Mouse (Mus musculus): Measurements from ENCODE around the gene Zfp512b. TPM values are rescaled to one million over a fixed set of nuclear protein-coding genes. Genes with fewer than 3 reads are reported as not detected.

Gene Zfp512b
- total and polyA plus RNA-seq, 3 experiments: 11.0 to 26.8 (median 16.6) TPM

- no peak overlapping the region for H3K27ac ChIP-seq (ENCODE audit: insufficient read depth, low read depth)
- TF ChIP-seq MAX (IDR thresholded peaks at IDR 0.05; ENCODE audit: low read length) (no peak), E2F4 (IDR thresholded peaks at IDR 0.05; ENCODE audit: insufficient replicate concordance, low read depth, low read length) (no peak), ZMIZ1 (IDR thresholded peaks at IDR 0.05; ENCODE audit: low read depth, low read length) (no peak), IRF4 (IDR thresholded peaks at IDR 0.05; ENCODE audit: low read depth, low read length) (no peak), UBTF (IDR thresholded peaks at IDR 0.05; ENCODE audit: low read depth, low read length) (no peak), ELF1 (IDR thresholded peaks at IDR 0.05; ENCODE audit: low read depth, low read length) (no peak), TCF12 (IDR thresholded peaks at IDR 0.05; ENCODE audit: low read depth, low read length) (no peak), JUND (conservative IDR thresholded peaks at IDR 0.05; ENCODE audit: low read depth, low read length) (no peak), SIN3A (IDR thresholded peaks at IDR 0.05; ENCODE audit: low read length) (no peak), MAFK (IDR thresholded peaks at IDR 0.05; ENCODE audit: insufficient replicate concordance, low read length) (no peak), CHD1 (IDR thresholded peaks at IDR 0.05; ENCODE audit: low read depth, low read length) (no peak), USF1 (IDR thresholded peaks at IDR 0.05; ENCODE audit: low read depth, low read length) (no peak), MAZ (IDR thresholded peaks at IDR 0.05; ENCODE audit: low read depth, low read length) (no peak), CTCF (conservative IDR thresholded peaks at IDR 0.05 in 1 of 2, IDR thresholded peaks at IDR 0.05 in 1 of 2; ENCODE audit: low read depth in 2 of 2, low read length in 2 of 2) (no peak)
- H3K4me1 ChIP-seq (ENCODE audit: control insufficient read depth in 1 of 2, insufficient read depth in 2 of 2): peaks cover 0 to 28% of the 10 kb centered on the region in 2 experiments; a peak in 2 of 4 replicates
- dilution Hi-C loops (cut with MboI; ENCODE audit: extremely low pct_ligation_motif_present, extremely low pct_unique_long_range_greater_than_20kb, low sequenced_read_pairs): no loop called here
- H3K79me2 ChIP-seq (replicated peaks; ENCODE audit: control insufficient read depth, extremely low read depth, insufficient read depth, poor library complexity, severe bottlenecking): peaks cover 57% of the 10 kb centered on the region
- H3K36me3 ChIP-seq (replicated peaks in 1 of 2; ENCODE audit: control insufficient read depth in 1 of 2, insufficient read depth in 1 of 2, low read length in 1 of 2): peaks cover 4 to 61% of the 10 kb centered on the region in 2 experiments
- in situ Hi-C loops (cut with MboI; ENCODE audit: low pct_ligation_motif_present, low pct_unique_long_range_greater_than_20kb, low sequenced_read_pairs): no loop called here
- H3K4me2 ChIP-seq (ENCODE audit: insufficient read depth, low read depth, poor library complexity, severe bottlenecking): no peak overlapping the region
- H3K27me3 ChIP-seq (replicated peaks): no peaks in the 10 kb centered on the region
- no peak for DNase-seq (ENCODE audit: extremely low read depth)
- no peak overlapping the region for H3K9ac ChIP-seq (ENCODE audit: insufficient read depth, low read depth)
- peaks cover 4% of the 10 kb centered on the region for H3K9me3 ChIP-seq (replicated peaks; ENCODE audit: low read length)
- H3K4me3 ChIP-seq (replicated peaks in 1 of 3; ENCODE audit: low read depth in 2 of 3, low read length in 2 of 3, poor library complexity in 1 of 3): no peak overlapping the region
These were observed 56.2 kb downstream of the Zfp512b start for GRCm38 (mm10) chr2:181536410-181536809.

GRCm38 (mm10) chr2:181532589-181532988 lies 60.0 kb downstream of the Zfp512b start:
- dilution Hi-C loops (cut with MboI; ENCODE audit: extremely low pct_ligation_motif_present, extremely low pct_unique_long_range_greater_than_20kb, low sequenced_read_pairs): no loop called here
- Histone ChIP-seq H3K9ac (ENCODE audit: insufficient read depth, low read depth) (no peak overlapping the region), H3K9me3 (replicated peaks; ENCODE audit: low read length) (peaks cover 11% of the 10 kb centered on the region), H3K36me3 (replicated peaks in 1 of 2; ENCODE audit: control insufficient read depth in 1 of 2, insufficient read depth in 1 of 2, low read length in 1 of 2) (peaks cover 8 to 69% of the 10 kb centered on the region in 2 experiments), H3K79me2 (replicated peaks; ENCODE audit: control insufficient read depth, extremely low read depth, insufficient read depth, poor library complexity, severe bottlenecking) (peaks cover 71% of the 10 kb centered on the region), H3K4me2 (ENCODE audit: insufficient read depth, low read depth, poor library complexity, severe bottlenecking) (no peak overlapping the region), H3K4me1 (ENCODE audit: control insufficient read depth in 1 of 2, insufficient read depth in 2 of 2) (peaks cover 0 to 23% of the 10 kb centered on the region in 2 experiments; a peak in 2 of 4 replicates), H3K27me3 (replicated peaks) (no peaks in the 10 kb centered on the region), H3K27ac (ENCODE audit: insufficient read depth, low read depth) (no peak overlapping the region), H3K4me3 (replicated peaks in 1 of 3; ENCODE audit: low read depth in 2 of 3, low read length in 2 of 3, poor library complexity in 1 of 3) (no peak overlapping the region)
- no peak for TF ChIP-seq USF2 (conservative IDR thresholded peaks at IDR 0.05; ENCODE audit: low read depth, low read length)
- no peak for TF ChIP-seq ZC3H11A (IDR thresholded peaks at IDR 0.05; ENCODE audit: low read depth, low read length)
- TF ChIP-seq BHLHE40 (IDR thresholded peaks at IDR 0.05; ENCODE audit: low read depth, low read length): no peak
- TF ChIP-seq USF1 (IDR thresholded peaks at IDR 0.05; ENCODE audit: low read depth, low read length): no peak
- no peak for TF ChIP-seq NRF1 (IDR thresholded peaks at IDR 0.05; ENCODE audit: low read depth, low read length)
- TF ChIP-seq ETS1 (conservative IDR thresholded peaks at IDR 0.05; ENCODE audit: low read depth, low read length): no peak
- no peak for TF ChIP-seq CHD1 (IDR thresholded peaks at IDR 0.05; ENCODE audit: low read depth, low read length)
- no peak for TF ChIP-seq ELF1 (IDR thresholded peaks at IDR 0.05; ENCODE audit: low read depth, low read length)
- TF ChIP-seq EP300 (IDR thresholded peaks at IDR 0.05; ENCODE audit: low read length): no peak
- no peak for TF ChIP-seq E2F4 (IDR thresholded peaks at IDR 0.05; ENCODE audit: insufficient replicate concordance, low read depth, low read length)
- no peak for TF ChIP-seq SIN3A (IDR thresholded peaks at IDR 0.05; ENCODE audit: low read length)
- TF ChIP-seq MAX (IDR thresholded peaks at IDR 0.05; ENCODE audit: low read length): no peak
- no peak for TF ChIP-seq CHD2 (IDR thresholded peaks at IDR 0.05; ENCODE audit: low read length)
- no peak for TF ChIP-seq ZMIZ1 (IDR thresholded peaks at IDR 0.05; ENCODE audit: low read depth, low read length)
- TF ChIP-seq RCOR1 (conservative IDR thresholded peaks at IDR 0.05; ENCODE audit: low read depth, low read length): no peak
- TF ChIP-seq MAZ (IDR thresholded peaks at IDR 0.05; ENCODE audit: low read depth, low read length): no peak
- TF ChIP-seq TBP (conservative IDR thresholded peaks at IDR 0.05; ENCODE audit: low read depth, low read length): no peak
- in situ Hi-C loops (cut with MboI; ENCODE audit: low pct_ligation_motif_present, low pct_unique_long_range_greater_than_20kb, low sequenced_read_pairs): no loop called here
- DNase-seq (ENCODE audit: extremely low read depth): no peak

All from CH12.LX (cell line).